20 mouse cellular contexts compared by ENCODE assay signal in the genomic region with DNA sequence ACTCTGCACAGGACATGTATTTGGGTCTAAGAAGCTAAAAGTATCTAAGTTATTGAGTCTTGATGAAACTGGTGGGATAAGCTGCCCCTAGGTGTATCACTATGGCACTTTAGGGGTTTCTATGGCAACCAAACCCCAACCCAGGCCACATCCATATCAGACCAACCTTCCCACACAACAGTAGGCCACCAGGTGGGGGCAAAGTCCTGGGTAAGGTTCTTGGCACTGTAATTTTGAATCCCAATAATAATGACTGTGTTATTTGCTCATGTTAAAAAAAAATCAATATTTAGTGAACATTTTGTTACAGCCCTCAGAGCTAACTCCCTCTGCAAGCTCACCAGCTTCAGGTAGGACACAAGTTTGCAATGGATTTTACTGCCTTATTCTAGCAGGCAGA. TPM values are rescaled to one million over a fixed set of nuclear protein-coding genes. Genes with fewer than 3 reads are reported as not detected.
DNase-seq lines count a peak whose midpoint lies in the region; ATAC-seq lines count a peak whose summit lies in the region.
"Had no signal": no experiment of that assay in that cellular context is flagged by ENCODE, and none has a peak within 500 bp of the region (broad histone marks: within the 10 kb centered on the region; RNA-seq: fewer than 3 reads in every experiment).

No protein-coding gene starts in this region.

- no peaks in the 10 kb centered on the region for H3K9me3 ChIP-seq in kidney, embryonic 16.5 days (ENCODE audit: low read length)
- H3K9me3 ChIP-seq in midbrain, embryonic 16.5 days (replicated peaks; ENCODE audit: control insufficient read depth, low read length, poor library complexity, severe bottlenecking): no peaks in the 10 kb centered on the region
- H3K9me3 ChIP-seq in midbrain, embryonic 14.5 days (ENCODE audit: control insufficient read depth, low read length): no peaks in the 10 kb centered on the region
- no peaks in the 10 kb centered on the region for H3K9me3 ChIP-seq in intestine, embryonic 15.5 days
- H3K9me3 ChIP-seq: embryonic facial prominence, embryonic 13.5 days; forebrain, embryonic 12.5 days; G1E; heart, embryonic 13.5 days; hindbrain, embryonic 12.5 days had no signal

- peak overlapping the region; percentile 62; the same call in 1 of the 2 replicates for H3K27ac ChIP-seq in kidney, embryonic 16.5 days (ENCODE audit: low read length)
- H3K27ac ChIP-seq in midbrain, embryonic 16.5 days (ENCODE audit: low read length): no peak overlapping the region
- H3K27ac ChIP-seq in midbrain, embryonic 14.5 days (replicated peaks; ENCODE audit: low read depth, low read length): no peak overlapping the region
- no peak overlapping the region for H3K27ac ChIP-seq in intestine, embryonic 15.5 days
- H3K27ac ChIP-seq: embryonic facial prominence, embryonic 13.5 days; forebrain, embryonic 12.5 days; gastrocnemius, adult 2 months; heart, embryonic 13.5 days; hindbrain, embryonic 12.5 days had no signal

- H3K9ac ChIP-seq in kidney, embryonic 16.5 days (replicated peaks; ENCODE audit: low read length): no peak overlapping the region
- H3K9ac ChIP-seq in midbrain, embryonic 16.5 days (ENCODE audit: low read depth, low read length): no peak overlapping the region
- no peak overlapping the region for H3K9ac ChIP-seq in midbrain, embryonic 14.5 days (replicated peaks; ENCODE audit: low read length)
- H3K9ac ChIP-seq in intestine, embryonic 15.5 days: no peak overlapping the region
- H3K9ac ChIP-seq: embryonic facial prominence, embryonic 13.5 days; forebrain, embryonic 12.5 days; heart, embryonic 13.5 days; hindbrain, embryonic 12.5 days had no signal

- no peak overlapping the region for H3K4me2 ChIP-seq in kidney, embryonic 16.5 days (replicated peaks; ENCODE audit: low read depth, low read length)
- H3K4me2 ChIP-seq in midbrain, embryonic 16.5 days (ENCODE audit: low read length): no peak overlapping the region
- no peak overlapping the region for H3K4me2 ChIP-seq in midbrain, embryonic 14.5 days (ENCODE audit: low read length)
- no peak overlapping the region for H3K4me2 ChIP-seq in intestine, embryonic 15.5 days (replicated peaks)
- H3K4me2 ChIP-seq: embryonic facial prominence, embryonic 13.5 days; forebrain, embryonic 12.5 days; heart, embryonic 13.5 days; hindbrain, embryonic 12.5 days had no signal

- peaks cover 18% of the 10 kb centered on the region; the same call in 1 of the 2 replicates for H3K4me1 ChIP-seq in kidney, embryonic 16.5 days (ENCODE audit: insufficient read depth, low read length)
- no peaks in the 10 kb centered on the region for H3K4me1 ChIP-seq in midbrain, embryonic 16.5 days (ENCODE audit: control insufficient read depth, insufficient read depth, low read length)
- H3K4me1 ChIP-seq in midbrain, embryonic 14.5 days (ENCODE audit: control insufficient read depth, insufficient read depth, low read length): no peaks in the 10 kb centered on the region
- peaks cover 7% of the 10 kb centered on the region; the same call in 1 of the 2 replicates for H3K4me1 ChIP-seq in intestine, embryonic 15.5 days (replicated peaks)
- H3K4me1 ChIP-seq: embryonic facial prominence, embryonic 13.5 days; forebrain, embryonic 12.5 days; hindbrain, embryonic 12.5 days had no signal

- H3K36me3 ChIP-seq in kidney, embryonic 16.5 days (ENCODE audit: insufficient read depth, low read length): no peaks in the 10 kb centered on the region
- H3K36me3 ChIP-seq in midbrain, embryonic 16.5 days (ENCODE audit: control insufficient read depth, insufficient read depth, low read length): no peaks in the 10 kb centered on the region
- H3K36me3 ChIP-seq in midbrain, embryonic 14.5 days (ENCODE audit: control insufficient read depth, insufficient read depth, low read length): no peaks in the 10 kb centered on the region
- H3K36me3 ChIP-seq in intestine, embryonic 15.5 days: no peaks in the 10 kb centered on the region
- H3K36me3 ChIP-seq: embryonic facial prominence, embryonic 13.5 days; forebrain, embryonic 12.5 days; G1E; heart, embryonic 13.5 days; hindbrain, embryonic 12.5 days had no signal

- 0 out of 2 replicates have a peak, but pooled peaks have one; percentile 49 for ATAC-seq in kidney, embryonic 16.5 days (ENCODE audit: low FRiP score, low TSS enrichment)
- 0 out of 2 replicates have a peak, but pooled peaks have one; percentile 21 for ATAC-seq in midbrain, embryonic 16.5 days
- no peak for ATAC-seq in midbrain, embryonic 14.5 days (ENCODE audit: low FRiP score, low TSS enrichment)
- ATAC-seq in intestine, embryonic 15.5 days: peak; percentile 71
- ATAC-seq: hindbrain, embryonic 16.5 days had no signal

- no peaks in the 10 kb centered on the region for H3K27me3 ChIP-seq in kidney, embryonic 16.5 days (ENCODE audit: insufficient read depth, low read length)
- H3K27me3 ChIP-seq in midbrain, embryonic 16.5 days (ENCODE audit: control insufficient read depth, insufficient read depth, low read depth, low read length): no peaks in the 10 kb centered on the region
- no peaks in the 10 kb centered on the region for H3K27me3 ChIP-seq in midbrain, embryonic 14.5 days (ENCODE audit: control insufficient read depth, insufficient read depth, low read length)
- no peaks in the 10 kb centered on the region for H3K27me3 ChIP-seq in intestine, embryonic 15.5 days (replicated peaks)
- H3K27me3 ChIP-seq: embryonic facial prominence, embryonic 13.5 days; forebrain, embryonic 12.5 days; heart, embryonic 13.5 days; hindbrain, embryonic 12.5 days had no signal

- no peak overlapping the region for H3K4me3 ChIP-seq in kidney, embryonic 16.5 days (ENCODE audit: low read length)
- no peak overlapping the region for H3K4me3 ChIP-seq in midbrain, embryonic 16.5 days (ENCODE audit: low read depth, low read length)
- H3K4me3 ChIP-seq in midbrain, embryonic 14.5 days (replicated peaks; ENCODE audit: low read depth, low read length): no peak overlapping the region
- H3K4me3 ChIP-seq in intestine, embryonic 15.5 days (replicated peaks): no peak overlapping the region
- H3K4me3 ChIP-seq: embryonic facial prominence, embryonic 13.5 days; forebrain, embryonic 12.5 days; gastrocnemius, adult 2 months; heart, embryonic 13.5 days; hindbrain, embryonic 12.5 days had no signal

- no peak for DNase-seq in kidney, adult 11 months
- no peak for DNase-seq in midbrain, embryonic 14.5 days
- no peak for DNase-seq in testis, postnatal 14 days (ENCODE audit: low spot score)
- no peak for DNase-seq in cerebellum, adult 11-12 months
- DNase-seq: adrenal gland, postnatal 14 days; cerebellum, adult 18-20 months; cerebellum, adult 9-11 months; cerebellum, postnatal 36 days; gastrocnemius, adult 2 months; gastrocnemius, postnatal 25 days; heart, postnatal 4 days had no signal

RNA-seq across cellular contexts. Expression of a gene that starts 38.2 kb away (rescaled TPM):
- 3.3 and 3.4 TPM in 2 replicates for polyA plus RNA-seq in kidney, embryonic 16.5 days (2015; fragmentation: Nextera tagmentation; extraction: Ambion mirVana)
- polyA plus RNA-seq in midbrain, embryonic 16.5 days (2015; fragmentation: Nextera tagmentation; extraction: Ambion mirVana): 0.14 and 0.16 TPM in 2 replicates
- 0.13 and 0.29 TPM in 2 replicates for polyA plus RNA-seq in midbrain, embryonic 14.5 days (2014; fragmentation: Nextera tagmentation; extraction: Ambion mirVana)
- polyA plus RNA-seq in intestine, embryonic 15.5 days (2015; fragmentation: Nextera tagmentation; extraction: Ambion mirVana): 0.62 and 0.76 TPM in 2 replicates
